ENCODE assay signal across 16 mouse cellular contexts in genomic region chr10:63267941-63268340, GRCm38 (mm10). TPM values are rescaled to one million over a fixed set of nuclear protein-coding genes. Genes with fewer than 3 reads are reported as not detected.
DNase-seq lines count a peak whose midpoint lies in the region.
"Had no signal": no experiment of that assay in that cellular context is flagged by ENCODE, and none has a peak within 500 bp of the region (broad histone marks: within the 10 kb centered on the region; RNA-seq: fewer than 3 reads in every experiment).

No protein-coding gene starts in this region.

- peak; percentile 51 to 78 for DNase-seq in adrenal gland, adult (ENCODE audit: inconsistent age in 2 of 2, low spot score in 1 of 2)
- no peak for DNase-seq in adrenal gland, adult 18-20 months (ENCODE audit: low spot score in 2 of 2)
- DNase-seq in adrenal gland, postnatal 36 days = peak; percentile 34 to 36
- no peak for DNase-seq in adrenal gland, postnatal 10 days
- DNase-seq in ovary, adult 18-20 months (ENCODE audit: low spot score) = peak; percentile 33
- DNase-seq in ovary, postnatal 14 days (ENCODE audit: low spot score) = no peak
- DNase-seq: adrenal gland, postnatal 25 days; cerebellum, adult 11 months; cerebellum, adult 2 months; cerebellum, adult 9-11 months; cerebellum, postnatal 25 days; forebrain, postnatal 0 days; gastrocnemius, postnatal 36 days; heart, adult 2 months; heart, postnatal 14 days; heart, postnatal 4 days had no signal

RNA-seq across cellular contexts. Expression of gene Herc4, which starts 24.3 kb away (rescaled TPM):
- total RNA-seq in adrenal gland, adult 18-20 months (2021) = 100 to 1,000 TPM; 132 to 179 TPM
- 100 to 1,000 TPM; 148 to 204 TPM for total RNA-seq in adrenal gland, postnatal 36 days (2021)
- 10 to 100 TPM; 76.3 to 89.6 TPM for total RNA-seq in adrenal gland, postnatal 10 days (2021)

Comparison
In these comparisons a context has a peak if more than half of its experiments do, and no peak if none do; other contexts are left out.
1. DNase-seq: peak in adrenal gland, adult (2 of 2), adrenal gland, postnatal 36 days (2 of 2) and ovary, adult 18-20 months (single experiment); none in adrenal gland, adult 18-20 months (0 of 2), adrenal gland, postnatal 10 days (single experiment) and ovary, postnatal 14 days (single experiment).